Mouse (Mus musculus) midbrain, embryonic 16.5 days (tissue): ENCODE data around the gene Mtmr4. TPM values are rescaled to one million over a fixed set of nuclear protein-coding genes. Genes with fewer than 3 reads are reported as not detected.

Experiments
- ATAC-seq: fragments of 200-750 bp; cut with Nextera tagmentation; 2 replicates; pipeline ENCODE4 v1.8.0; 2017; ENCODE audit warnings: moderate TSS enrichment
- H3K27ac ChIP-seq: fragments of 300-500 bp; sonication (generic); 2 replicates; pipeline ENCODE4 v1.5.1; 2014; ENCODE audit warnings: mild to moderate bottlenecking, low read length, mixed read lengths
- H3K27me3 ChIP-seq: fragments of 300-500 bp; sonication (generic); 2 replicates; pipeline ENCODE4 v1.6.1; 2014; ENCODE audit warnings: low read depth, low read length, mixed read lengths; ENCODE audit not compliant: control insufficient read depth, insufficient read depth
- H3K36me3 ChIP-seq: fragments of 300-500 bp; sonication (generic); 2 replicates; pipeline ENCODE4 v1.6.1; 2014; ENCODE audit warnings: mild to moderate bottlenecking, low read length, moderate library complexity, mixed read lengths; ENCODE audit not compliant: control insufficient read depth, insufficient read depth
- H3K4me1 ChIP-seq: fragments of 300-500 bp; sonication (generic); 2 replicates; pipeline ENCODE4 v1.6.1; 2014; ENCODE audit warnings: mild to moderate bottlenecking, low read length, mixed read lengths; ENCODE audit not compliant: control insufficient read depth, insufficient read depth
- H3K4me2 ChIP-seq: fragments of 300-500 bp; sonication (generic); 2 replicates; pipeline ENCODE4 v1.6.1; 2014; ENCODE audit warnings: mild to moderate bottlenecking, low read length, mixed read lengths
- H3K4me3 ChIP-seq: fragments of 300-500 bp; sonication (generic); 2 replicates; pipeline ENCODE4 v1.5.1; 2014; ENCODE audit warnings: low read depth, mild to moderate bottlenecking, low read length, moderate library complexity, mixed read lengths
- H3K9ac ChIP-seq: fragments of 300-500 bp; sonication (generic); 2 replicates; pipeline ENCODE4 v1.6.1; 2014; ENCODE audit warnings: low read depth, low read length, mixed read lengths
- H3K9me3 ChIP-seq: fragments of 300-500 bp; sonication (generic); replicated peaks from 2 replicates; pipeline ENCODE4 v1.6.1; 2014; ENCODE audit warnings: mild to moderate bottlenecking, low read length, mixed read lengths; ENCODE audit not compliant: control insufficient read depth, poor library complexity, severe bottlenecking
- WGBS: fragments of 180-500 bp; shearing (Covaris S2); extraction: QIAGEN DNeasy Blood & Tissue Kit; methylation state at CpG from one replicate; pipeline ENCODE4 v1.1.7; 2014; 5-methylcytosine and 5-hydroxymethylcytosine counted together
- polyA plus RNA-seq: library from polyadenylated mRNA; unstranded; fragments of >200 nt; fragmentation: Nextera tagmentation; extraction: Ambion mirVana; gene quantifications from 2 replicates; pipeline ENCODE4 v1.2.1, GENCODE M21; 2015

Mtmr4 gene
- polyA plus RNA-seq, 1 experiment from 2014 or later = 54.5 TPM

DNA sequence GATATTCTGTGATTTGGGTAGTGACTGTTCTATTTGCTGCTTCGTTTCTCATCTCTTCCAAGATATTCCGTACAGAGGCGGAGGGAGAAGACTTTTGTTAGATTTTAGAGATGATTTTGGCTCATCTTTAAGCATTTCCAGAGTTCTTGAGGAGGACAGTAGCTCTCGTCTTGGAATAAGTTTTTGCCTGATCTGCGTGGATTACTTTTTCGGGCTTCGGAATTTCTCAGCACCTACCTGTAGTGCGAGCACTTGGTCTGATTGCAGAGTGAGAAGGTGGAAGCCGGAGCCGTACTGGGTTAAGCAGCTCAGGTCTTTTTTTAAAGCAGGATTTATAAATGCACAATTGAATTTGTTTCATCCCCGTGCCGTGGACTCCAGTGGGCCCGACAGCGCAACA is 70.9 kb downstream of the Mtmr4 start:
- Histone ChIP-seq H3K36me3 (no peaks in the 10 kb centered on the region), H3K4me2 (peak overlapping the region; percentile 81), H3K27me3 (peaks cover 4% of the 10 kb centered on the region; the same call in 1 of the 2 replicates), H3K4me1 (peaks cover 8% of the 10 kb centered on the region), H3K9ac (no peak overlapping the region; the same call in 1 of the 2 replicates), H3K4me3 (peak overlapping the region; percentile 39), H3K27ac (no peak overlapping the region), H3K9me3 (no peaks in the 10 kb centered on the region)
- ATAC-seq = no peak
- WGBS = 9% methylated on average over 14 of the region's 14 CpGs

DNA sequence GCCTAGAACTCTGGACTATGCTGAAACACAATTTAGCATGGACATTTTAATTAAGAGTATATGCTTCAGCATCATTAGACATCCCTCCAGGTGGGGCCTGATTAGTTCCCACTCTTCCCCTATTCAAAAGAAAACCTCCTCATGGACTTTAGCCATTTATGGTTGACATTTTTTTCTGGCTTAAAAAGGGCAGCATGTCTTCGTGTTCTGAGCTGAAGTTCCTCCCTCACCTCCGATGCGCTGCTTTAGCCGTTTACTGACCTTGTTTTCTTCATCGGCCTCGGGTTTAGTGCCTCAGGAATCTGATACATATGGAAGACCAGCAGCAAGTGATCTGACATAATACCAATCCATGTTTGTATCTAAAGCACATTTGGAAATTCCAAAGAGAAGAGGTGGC is 72.0 kb downstream of the Mtmr4 start:
- WGBS = 77% methylated on average over 6 of the region's 6 CpGs
- peaks cover 4% of the 10 kb centered on the region; the same call in 1 of the 2 replicates for H3K27me3 ChIP-seq
- H3K4me1 ChIP-seq = peaks cover 8% of the 10 kb centered on the region
- H3K4me2 ChIP-seq = no peak overlapping the region
- H3K27ac ChIP-seq = no peak overlapping the region
- no peak overlapping the region for H3K9ac ChIP-seq
- no peaks in the 10 kb centered on the region for H3K36me3 ChIP-seq
- ATAC-seq = no peak
- no peak overlapping the region for H3K4me3 ChIP-seq
- H3K9me3 ChIP-seq = no peaks in the 10 kb centered on the region

DNA sequence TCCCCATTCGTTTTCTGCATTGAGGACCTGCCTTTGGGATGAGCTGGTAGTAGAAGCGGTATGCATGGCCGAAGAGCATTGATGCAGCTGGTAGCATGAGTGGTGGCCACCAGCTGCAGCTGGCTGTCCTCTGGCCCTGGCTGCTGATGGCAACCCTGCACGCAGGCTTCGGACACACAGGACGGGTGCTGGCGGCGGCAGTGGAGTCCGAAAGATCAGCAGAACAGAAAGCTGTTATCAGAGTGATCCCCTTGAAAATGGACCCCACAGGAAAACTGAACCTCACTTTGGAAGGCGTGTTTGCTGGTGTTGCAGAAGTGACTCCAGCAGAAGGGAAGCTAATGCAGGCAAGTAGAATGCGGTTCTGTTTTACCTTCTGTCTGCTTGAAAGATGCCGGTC is 72.6 kb downstream of the Mtmr4 start:
- H3K36me3 ChIP-seq = no peaks in the 10 kb centered on the region
- H3K9ac ChIP-seq = no peak overlapping the region
- no peak overlapping the region for H3K4me2 ChIP-seq
- no peaks in the 10 kb centered on the region for H3K9me3 ChIP-seq
- H3K27ac ChIP-seq = no peak overlapping the region
- H3K4me3 ChIP-seq = no peak overlapping the region
- WGBS = 81% methylated on average over 12 of the region's 12 CpGs
- H3K4me1 ChIP-seq = peaks cover 8% of the 10 kb centered on the region
- peaks cover 4% of the 10 kb centered on the region; the same call in 1 of the 2 replicates for H3K27me3 ChIP-seq
- ATAC-seq = no peak

DNA sequence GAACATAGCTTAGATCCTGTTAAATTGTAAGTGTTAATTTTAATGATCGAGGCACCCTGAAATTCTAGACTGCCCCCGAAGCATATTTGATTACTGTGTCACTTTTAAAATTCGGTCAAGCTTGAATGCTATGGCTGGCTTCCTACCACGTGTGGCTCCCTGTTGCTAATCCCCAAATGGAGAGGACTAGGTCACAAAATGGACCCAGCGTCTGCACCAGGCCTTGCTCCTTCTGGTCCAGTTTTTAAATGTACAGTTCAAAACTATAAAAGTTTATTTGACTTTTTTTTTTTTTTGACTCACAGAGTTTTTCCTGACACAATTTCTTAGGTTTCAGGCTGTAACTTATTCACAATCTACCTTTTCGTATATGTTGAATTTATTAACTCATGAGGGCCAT is 73.3 kb downstream of the Mtmr4 start:
- Histone ChIP-seq H3K9ac (no peak overlapping the region), H3K4me1 (peaks cover 8% of the 10 kb centered on the region), H3K4me3 (no peak overlapping the region), H3K9me3 (no peaks in the 10 kb centered on the region), H3K4me2 (no peak overlapping the region), H3K36me3 (no peaks in the 10 kb centered on the region), H3K27me3 (peaks cover 4% of the 10 kb centered on the region; the same call in 1 of the 2 replicates), H3K27ac (no peak overlapping the region)
- WGBS = 61% methylated on average over 6 of the region's 6 CpGs
- ATAC-seq = no peak

DNA sequence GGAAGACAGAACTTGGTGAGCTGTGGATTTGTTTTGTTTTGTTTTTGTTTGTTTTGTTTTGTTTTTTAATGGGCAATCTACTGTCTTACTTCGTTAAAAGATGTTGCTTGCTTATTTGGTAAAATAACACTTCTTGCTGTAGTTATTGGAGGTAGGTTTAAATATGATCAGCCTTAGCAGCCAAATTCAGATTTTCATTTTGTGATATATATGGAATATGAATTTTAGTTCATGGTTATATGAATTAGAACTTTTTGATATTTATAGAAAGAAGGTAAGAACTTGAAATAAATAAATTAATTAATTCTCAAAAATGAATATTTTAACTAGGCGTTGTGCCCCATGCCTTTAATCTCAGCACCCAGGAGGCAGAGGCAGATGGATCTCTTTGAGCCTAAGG is 73.7 kb downstream of the Mtmr4 start:
- 89% methylated on average over 2 of the region's 2 CpGs for WGBS

More for the DNA sequence above, 73.7 kb downstream of the Mtmr4 start:
- H3K4me3 ChIP-seq = no peak overlapping the region
- H3K27me3 ChIP-seq = peaks cover 4% of the 10 kb centered on the region; the same call in 1 of the 2 replicates
- H3K9ac ChIP-seq = no peak overlapping the region
- no peak overlapping the region for H3K27ac ChIP-seq
- H3K4me1 ChIP-seq = peaks cover 8% of the 10 kb centered on the region
- ATAC-seq = no peak
- no peaks in the 10 kb centered on the region for H3K9me3 ChIP-seq
- H3K36me3 ChIP-seq = no peaks in the 10 kb centered on the region
- H3K4me2 ChIP-seq = no peak overlapping the region

Other genes with a start within 250 kb of the Mtmr4 start
- 24.1 and 25.8 TPM in 2 replicates for gene Ppm1e, start 233.1 kb upstream of the Mtmr4 start, polyA plus RNA-seq
- gene Rad51c, start 187.2 kb upstream of the Mtmr4 start, polyA plus RNA-seq = 3.6 and 4.0 TPM in 2 replicates
- 0.29 and 0.39 TPM in 2 replicates for gene Tex14, start 187.1 kb upstream of the Mtmr4 start, polyA plus RNA-seq
- not detected in 2 replicates for gene Gm11492, start 25.5 kb upstream of the Mtmr4 start, polyA plus RNA-seq
- 32.5 and 33.6 TPM in 2 replicates for gene Sept4, start 23.3 kb upstream of the Mtmr4 start, polyA plus RNA-seq
- 0.39 and 0.57 TPM in 2 replicates for gene Hsf5, start 25.0 kb downstream of the Mtmr4 start, polyA plus RNA-seq
- gene Rnf43, start 70.6 kb downstream of the Mtmr4 start, polyA plus RNA-seq = 0.68 and 1.4 TPM in 2 replicates
- gene Supt4a, start 145.4 kb downstream of the Mtmr4 start, polyA plus RNA-seq = 127 TPM in 2 replicates
- 62.6 and 68.5 TPM in 2 replicates for gene Tspoap1, start 168.4 kb downstream of the Mtmr4 start, polyA plus RNA-seq
- gene Mpo, start 201.4 kb downstream of the Mtmr4 start, polyA plus RNA-seq = 0.08 and 0.22 TPM in 2 replicates
- gene Lpo, start 236.1 kb downstream of the Mtmr4 start, polyA plus RNA-seq = 1.9 and 3.8 TPM in 2 replicates